Mouse (Mus musculus) heart, postnatal 10 days (tissue): Measurements from ENCODE around the gene Cmc1. TPM values are rescaled to one million over a fixed set of nuclear protein-coding genes. Genes with fewer than 3 reads are reported as not detected.
"Not testable (repeated sequence)": the region's sequence is repeated elsewhere in the genome, so short reads cannot be mapped to it uniquely, and the experiment has no call there.

Experiments
- DNase-seq, 2 experiments: peaks; one replicate each; pipeline ENCODE4 v3.0.0; 2021
- intact Hi-C: fragments of 180-260 bp; cut with DNase I; formaldehyde crosslinking; loops from one replicate; pipeline ENCODE4 v1.15.1; 2025
- total RNA-seq, 2 experiments: library from RNA; stranded (reverse); gene quantifications; 2 replicates each; pipeline ENCODE4 v1.2.3; 2021

Gene Cmc1
- total RNA-seq, 2 experiments from 2014 or later, result 24.0 to 28.3 TPM

- no peak for DNase-seq
- intact Hi-C loops, result loop anchor here (5.0 kb wide), 2 partner anchors 108 to 337 kb away; partner anchors contain the start of gene Azi2
Measured at GRCm38 (mm10) chr9:118150429-118151220, 648 bp upstream of the Cmc1 start.

- intact Hi-C loops, DNase-seq: not testable (repeated sequence)
Measured at GRCm38 (mm10) chr9:118140356-118140755, 9.6 kb downstream of the Cmc1 start.

- intact Hi-C loops, result no loop called here
- DNase-seq, result no peak
Measured at GRCm38 (mm10) chr9:118110360-118110710, 39.6 kb downstream of the Cmc1 start.

GRCm38 (mm10) chr9:118109697-118110359, 40.1 kb downstream of the Cmc1 start:
- DNase-seq, result no peak
- intact Hi-C loops, result no loop called here

- intact Hi-C loops, result no loop called here
- DNase-seq, result no peak
Measured at GRCm38 (mm10) chr9:118108527-118109011, 41.4 kb downstream of the Cmc1 start.

- no peak for DNase-seq
- intact Hi-C loops, result no loop called here
Measured at GRCm38 (mm10) chr9:118101802-118102201, 48.2 kb downstream of the Cmc1 start.

GRCm38 (mm10) chr9:118100484-118100883, 49.5 kb downstream of the Cmc1 start:
- intact Hi-C loops, result no loop called here
- no peak for DNase-seq

GRCm38 (mm10) chr9:118099395-118099794, 50.6 kb downstream of the Cmc1 start:
- intact Hi-C loops, result loop anchor here (1.0 to 5.0 kb wide), 2 partner anchors 68 to 390 kb away; no protein-coding TSS in a partner anchor
- DNase-seq, result peak; percentile 9 to 18

- intact Hi-C loops, result no loop called here
- no peak for DNase-seq
Measured at GRCm38 (mm10) chr9:118083834-118084233, 66.1 kb downstream of the Cmc1 start.

GRCm38 (mm10) chr9:118082575-118083431, 67.2 kb downstream of the Cmc1 start:
- no peak for DNase-seq
- intact Hi-C loops, result no loop called here

- DNase-seq, result no peak
- intact Hi-C loops, result no loop called here
Measured at GRCm38 (mm10) chr9:118073358-118073757, 76.6 kb downstream of the Cmc1 start.

GRCm38 (mm10) chr9:118072101-118072500, 77.9 kb downstream of the Cmc1 start:
- intact Hi-C loops, result no loop called here
- DNase-seq, result no peak

GRCm38 (mm10) chr9:118071337-118071736, 78.6 kb downstream of the Cmc1 start:
- DNase-seq, result no peak
- intact Hi-C loops, result no loop called here

GRCm38 (mm10) chr9:118070442-118070841, 79.5 kb downstream of the Cmc1 start:
- intact Hi-C loops, result no loop called here
- no peak for DNase-seq

- intact Hi-C loops, result no loop called here
- no peak for DNase-seq
Measured at GRCm38 (mm10) chr9:118059101-118059500, 90.9 kb downstream of the Cmc1 start.

GRCm38 (mm10) chr9:118053286-118053685, 96.7 kb downstream of the Cmc1 start:
- no peak for DNase-seq
- intact Hi-C loops, result loop anchor here (1.0 to 5.0 kb wide), 2 partner anchors 119 to 436 kb away; no protein-coding TSS in a partner anchor

GRCm38 (mm10) chr9:118045011-118045533, 104.9 kb downstream of the Cmc1 start:
- DNase-seq, result no peak
- intact Hi-C loops, result no loop called here

GRCm38 (mm10) chr9:118043581-118043980, 106.4 kb downstream of the Cmc1 start:
- intact Hi-C loops, result loop anchor here (5.0 kb wide), 1 partner anchor 109 kb away; the partner anchor contains the start of gene Cmc1
- DNase-seq, result no peak

- DNase-seq, result no peak
- intact Hi-C loops, result loop anchor here (5.0 kb wide), 1 partner anchor 110 kb away; the partner anchor contains the start of gene Cmc1
Measured at GRCm38 (mm10) chr9:118042738-118043137, 107.2 kb downstream of the Cmc1 start.

GRCm38 (mm10) chr9:118041646-118042045, 108.3 kb downstream of the Cmc1 start:
- intact Hi-C loops, result loop anchor here (5.0 kb wide), 1 partner anchor 111 kb away; the partner anchor contains the start of gene Cmc1
- no peak for DNase-seq
